In the genomic region with DNA sequence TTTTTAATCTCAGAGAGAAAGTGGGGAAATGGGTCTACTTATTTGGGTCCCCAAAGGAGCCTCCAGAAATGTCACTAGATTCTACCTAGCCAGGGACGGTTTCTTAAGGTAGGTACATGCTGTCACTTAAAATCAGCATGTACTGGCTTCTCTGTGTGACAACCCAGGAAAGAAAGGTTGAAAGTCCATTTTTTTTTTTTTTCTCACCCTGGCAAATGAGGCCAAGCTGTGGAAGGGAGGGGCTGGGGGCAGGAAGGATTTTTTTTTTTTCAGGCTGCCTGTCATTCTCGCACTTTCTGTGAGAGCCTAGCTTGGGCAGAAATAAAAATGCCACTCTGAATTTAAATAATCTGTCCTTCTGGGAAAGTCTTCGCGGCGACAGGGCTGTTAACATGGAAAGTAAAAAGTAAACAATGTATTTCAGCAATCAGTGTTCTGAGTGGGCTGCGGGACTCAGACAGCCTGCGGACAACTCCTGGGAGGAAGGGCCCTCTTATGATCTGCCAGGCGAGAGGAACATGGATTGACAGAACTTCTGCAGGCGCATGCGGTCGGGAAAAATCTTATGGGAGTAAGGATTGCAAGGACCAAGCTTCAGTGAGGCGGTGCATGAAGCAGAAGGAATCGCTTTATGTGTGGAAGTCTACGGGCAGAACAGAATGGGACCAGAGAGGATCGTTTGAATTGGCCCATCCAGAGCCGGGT, we compare ENCODE assay signal across 7 mouse cellular contexts.
DNase-seq lines count a peak whose midpoint lies in the region; ATAC-seq and TF ChIP-seq lines count a peak whose summit lies in the region.

No protein-coding gene starts in this region.

- WGBS in neural tube, embryonic 11.5 days = 27% methylated on average over 16 of the region's 16 CpGs
- WGBS in forebrain, postnatal 0 days = 6% methylated on average over 16 of the region's 16 CpGs
- 18% methylated on average over 16 of the region's 16 CpGs for WGBS in limb, embryonic 11.5 days
- 10% methylated on average over 16 of the region's 16 CpGs for WGBS in stomach, embryonic 14.5 days

- no peak for DNase-seq in neural tube, embryonic 11.5 days (ENCODE audit: low spot score)
- no peak for DNase-seq in neural tube, embryonic 10.5 days (ENCODE audit: extremely low spot score, low spot score)
- no peak for DNase-seq in forebrain, postnatal 0 days
- no peak for DNase-seq in limb, embryonic 11.5 days (ENCODE audit: low spot score)
- DNase-seq in cerebellum, adult 9-10 months = no peak

- no peaks in the 10 kb centered on the region for H3K9me3 ChIP-seq in neural tube, embryonic 11.5 days (ENCODE audit: control insufficient read depth, low read length)
- no peaks in the 10 kb centered on the region for H3K9me3 ChIP-seq in forebrain, postnatal 0 days (ENCODE audit: low read length)
- H3K9me3 ChIP-seq in limb, embryonic 11.5 days (ENCODE audit: control insufficient read depth, low read length) = no peaks in the 10 kb centered on the region
- H3K9me3 ChIP-seq in stomach, embryonic 14.5 days (ENCODE audit: control insufficient read depth, low read depth, low read length) = no peaks in the 10 kb centered on the region

- ATAC-seq in neural tube, embryonic 11.5 days (ENCODE audit: insufficient read depth, low FRiP score, low TSS enrichment) = 0 out of 2 replicates have a peak, but pooled peaks have one; percentile 3
- ATAC-seq in forebrain, postnatal 0 days = peak; percentile 50
- ATAC-seq in limb, embryonic 11.5 days (ENCODE audit: insufficient number of reproducible peaks, low FRiP score, low TSS enrichment, low read depth) = peak; percentile 8; the same call in 1 of the 2 replicates
- peak; percentile 3; the same call in 1 of the 2 replicates for ATAC-seq in stomach, embryonic 14.5 days (ENCODE audit: insufficient number of reproducible peaks, insufficient read depth, low FRiP score, low read depth)
- ATAC-seq in activated CD4-positive, CD25-positive, alpha-beta regulatory T cell, adult 4 months = no peak

- H3K9ac ChIP-seq in neural tube, embryonic 11.5 days (ENCODE audit: low read length) = peak overlapping the region; percentile 32; the same call in 1 of the 2 replicates
- peak overlapping the region; percentile 26 for H3K9ac ChIP-seq in forebrain, postnatal 0 days
- peak overlapping the region; percentile 17; the same call in 1 of the 2 replicates for H3K9ac ChIP-seq in limb, embryonic 11.5 days (ENCODE audit: low read length)
- peak overlapping the region; percentile 26 for H3K9ac ChIP-seq in stomach, embryonic 14.5 days (replicated peaks; ENCODE audit: low read depth, low read length)

- H3K27ac ChIP-seq in neural tube, embryonic 11.5 days (ENCODE audit: low read depth, low read length) = no peak overlapping the region
- no peak overlapping the region for H3K27ac ChIP-seq in forebrain, postnatal 0 days (ENCODE audit: low read depth, low read length)
- H3K27ac ChIP-seq in limb, embryonic 11.5 days (replicated peaks; ENCODE audit: low read depth, low read length) = no peak overlapping the region
- H3K27ac ChIP-seq in stomach, embryonic 14.5 days (ENCODE audit: low read length) = no peak overlapping the region

- TF ChIP-seq CTCF in forebrain, postnatal 0 days (IDR thresholded peaks at IDR 0.05; ENCODE audit: low read depth) = no peak

- H3K36me3 ChIP-seq in neural tube, embryonic 11.5 days (ENCODE audit: control insufficient read depth, insufficient read depth, low read length) = no peaks in the 10 kb centered on the region
- H3K36me3 ChIP-seq in forebrain, postnatal 0 days (ENCODE audit: insufficient read depth) = no peaks in the 10 kb centered on the region
- H3K36me3 ChIP-seq in limb, embryonic 11.5 days (ENCODE audit: control insufficient read depth, insufficient read depth, low read length) = no peaks in the 10 kb centered on the region; the same call in 1 of the 2 replicates
- no peaks in the 10 kb centered on the region for H3K36me3 ChIP-seq in stomach, embryonic 14.5 days (ENCODE audit: control insufficient read depth, insufficient read depth, low read length)

- peak overlapping the region; percentile 46 for H3K4me2 ChIP-seq in neural tube, embryonic 11.5 days (ENCODE audit: low read depth)
- H3K4me2 ChIP-seq in forebrain, postnatal 0 days (ENCODE audit: low read depth) = peak overlapping the region; percentile 52
- H3K4me2 ChIP-seq in limb, embryonic 11.5 days (ENCODE audit: low read depth, severe bottlenecking) = peak overlapping the region; percentile 45
- peak overlapping the region; percentile 70 for H3K4me2 ChIP-seq in stomach, embryonic 14.5 days (replicated peaks; ENCODE audit: low read depth, low read length)

- peak overlapping the region; percentile 23; the same call in 1 of the 2 replicates for H3K4me3 ChIP-seq in neural tube, embryonic 11.5 days (ENCODE audit: low read depth, low read length)
- H3K4me3 ChIP-seq in forebrain, postnatal 0 days (ENCODE audit: low read depth, low read length) = peak overlapping the region; percentile 31
- H3K4me3 ChIP-seq in limb, embryonic 11.5 days (ENCODE audit: low read depth, low read length) = no peak overlapping the region
- H3K4me3 ChIP-seq in stomach, embryonic 14.5 days (ENCODE audit: low read depth, low read length) = peak overlapping the region; percentile 30

- H3K27me3 ChIP-seq in neural tube, embryonic 11.5 days (ENCODE audit: control insufficient read depth, insufficient read depth, low read length) = peaks cover 4% of the 10 kb centered on the region; the same call in 1 of the 2 replicates
- H3K27me3 ChIP-seq in forebrain, postnatal 0 days (ENCODE audit: insufficient read depth, low read length) = no peaks in the 10 kb centered on the region; the same call in 1 of the 2 replicates
- peaks cover 2% of the 10 kb centered on the region; the same call in 1 of the 2 replicates for H3K27me3 ChIP-seq in limb, embryonic 11.5 days (ENCODE audit: control insufficient read depth, insufficient read depth, low read length)
- no peaks in the 10 kb centered on the region for H3K27me3 ChIP-seq in stomach, embryonic 14.5 days (ENCODE audit: control insufficient read depth, insufficient read depth, low read length)

- peaks cover 5% of the 10 kb centered on the region; the same call in 1 of the 2 replicates for H3K4me1 ChIP-seq in neural tube, embryonic 11.5 days (ENCODE audit: control insufficient read depth, insufficient read depth, low read length)
- no peaks in the 10 kb centered on the region for H3K4me1 ChIP-seq in forebrain, postnatal 0 days (ENCODE audit: insufficient read depth)
- H3K4me1 ChIP-seq in limb, embryonic 11.5 days (ENCODE audit: control insufficient read depth, insufficient read depth, low read length) = peaks cover 20% of the 10 kb centered on the region
- H3K4me1 ChIP-seq in stomach, embryonic 14.5 days (ENCODE audit: control insufficient read depth, insufficient read depth, low read length) = no peaks in the 10 kb centered on the region
